Mouse (Mus musculus) brain, embryonic 14.5 days (tissue): ENCODE results near the gene Nxf2. TPM values are rescaled to one million over a fixed set of nuclear protein-coding genes. Genes with fewer than 3 reads are reported as not detected.

Experiments
- DNase-seq: peaks from one replicate; pipeline ENCODE4 v3.0.0-alpha.2; 2011; ENCODE audit warnings: low read depth
- CTCF ChIP-seq: fragments of 200-500 bp; IDR thresholded peaks from 2 replicates; pipeline ENCODE4 v1.5.1; 2012; ENCODE audit warnings: inconsistent platforms, mild to moderate bottlenecking, moderate library complexity, borderline replicate concordance; ENCODE audit not compliant: insufficient read depth, insufficient read length; ENCODE audit errors: extremely low read depth
- POLR2A ChIP-seq: fragments of 200-500 bp; IDR thresholded peaks from 2 replicates; pipeline ENCODE4 v1.6.1; 2012; ENCODE audit warnings: mild to moderate bottlenecking, inconsistent platforms, borderline replicate concordance; ENCODE audit not compliant: poor library complexity, insufficient read depth, insufficient read length, severe bottlenecking; ENCODE audit errors: extremely low read depth
- polyA plus RNA-seq: library from polyadenylated mRNA; depleted of rRNA; stranded (reverse); fragments of >200 nt; gene quantifications from 2 replicates; pipeline ENCODE4 v1.2.3, GENCODE M21; 2012; rRNA removed

The Nxf2 gene
- 0.15 and 0.22 TPM in 2 replicates for polyA plus RNA-seq

GRCm38 (mm10) chrX:134964546-134964945, at the start of gene Nxf2:
Gene Nxf2 (minus strand): TSS chrX:134964754.
- no peak for TF ChIP-seq POLR2A
- TF ChIP-seq CTCF: no peak
- no peak for DNase-seq

GRCm38 (mm10) chrX:135011381-135011780, 46.8 kb upstream of the Nxf2 start:
- TF ChIP-seq CTCF (no peak), POLR2A (no peak)
- no peak for DNase-seq

DNA sequence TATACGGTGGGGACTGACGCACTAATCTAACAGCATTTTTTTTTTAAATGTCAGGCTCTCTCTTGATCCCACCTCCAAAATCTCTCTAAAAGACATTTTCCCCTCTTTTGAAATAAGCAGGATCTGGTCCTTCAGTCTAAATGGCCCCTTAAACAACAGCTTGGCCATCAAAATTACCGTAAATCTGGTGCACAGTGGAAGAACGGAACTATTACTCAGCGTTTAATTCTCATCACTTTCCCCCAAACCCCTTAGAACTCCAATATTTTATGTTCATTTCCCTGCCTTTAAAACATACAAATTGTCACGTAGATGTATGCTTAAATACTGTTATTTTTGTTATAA, 44.9 kb upstream of the Nxf2 start:
- TF ChIP-seq CTCF (no peak), POLR2A (no peak)
- DNase-seq: no peak

GRCm38 (mm10) chrX:135008720-135009470, 44.3 kb upstream of the Nxf2 start, which contains the start of gene Zmat1:
Gene Zmat1 (minus strand): TSS chrX:135009209.
- TF ChIP-seq POLR2A: peak; percentile 80
- no peak for TF ChIP-seq CTCF
- DNase-seq: peak; percentile 97

DNA sequence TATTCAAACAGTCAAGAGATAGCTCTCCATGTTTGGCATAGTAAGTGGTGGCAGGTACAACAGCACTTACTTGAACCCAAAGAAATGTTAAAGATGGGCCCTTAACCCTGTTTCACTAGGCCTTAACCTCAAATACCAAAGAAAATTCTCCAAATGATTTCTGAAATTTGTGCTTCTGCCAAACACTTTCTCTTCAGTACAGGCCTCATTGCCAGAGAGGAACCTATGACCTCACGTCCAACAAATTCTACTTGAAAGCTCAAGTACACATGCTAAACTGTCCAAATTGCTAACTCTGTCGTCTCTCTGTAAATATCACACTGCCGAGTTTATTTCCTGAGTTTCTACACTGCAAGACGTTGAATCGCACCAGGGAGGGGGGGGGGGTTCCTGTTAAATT, 43.5 kb upstream of the Nxf2 start:
- TF ChIP-seq CTCF (no peak), POLR2A (no peak)
- DNase-seq: peak; percentile 18

- peak; percentile 89 for DNase-seq
- TF ChIP-seq CTCF (no peak), POLR2A (no peak)
These were observed 1.1 kb downstream of the Nxf2 start for GRCm38 (mm10) chrX:134963305-134964094.

GRCm38 (mm10) chrX:134930361-134930760, 34.2 kb downstream of the Nxf2 start:
- TF ChIP-seq CTCF (peak; percentile 60; the same call in 1 of the 2 replicates), POLR2A (no peak)
- peak; percentile 53 for DNase-seq

DNA sequence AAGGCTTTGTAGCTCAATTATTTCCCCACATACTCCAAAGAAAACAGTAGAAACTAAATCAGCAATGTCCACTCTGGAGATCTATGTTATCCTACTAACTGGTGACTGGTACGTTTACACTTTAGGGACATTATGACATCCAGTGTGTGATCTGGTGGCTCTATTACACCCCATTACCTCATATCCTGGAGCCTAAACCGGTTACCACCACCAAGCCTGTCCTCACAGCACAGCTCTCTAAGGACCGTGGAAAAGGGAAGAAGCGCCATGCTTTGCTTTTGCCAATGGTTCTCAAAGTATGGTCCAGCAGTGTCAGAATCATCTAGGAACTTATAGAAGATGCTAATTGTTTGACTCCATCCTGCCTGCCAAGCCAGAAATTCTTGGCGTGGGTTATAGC, 34.6 kb downstream of the Nxf2 start:
- no peak for DNase-seq
- no peak for TF ChIP-seq CTCF
- no peak for TF ChIP-seq POLR2A

DNA sequence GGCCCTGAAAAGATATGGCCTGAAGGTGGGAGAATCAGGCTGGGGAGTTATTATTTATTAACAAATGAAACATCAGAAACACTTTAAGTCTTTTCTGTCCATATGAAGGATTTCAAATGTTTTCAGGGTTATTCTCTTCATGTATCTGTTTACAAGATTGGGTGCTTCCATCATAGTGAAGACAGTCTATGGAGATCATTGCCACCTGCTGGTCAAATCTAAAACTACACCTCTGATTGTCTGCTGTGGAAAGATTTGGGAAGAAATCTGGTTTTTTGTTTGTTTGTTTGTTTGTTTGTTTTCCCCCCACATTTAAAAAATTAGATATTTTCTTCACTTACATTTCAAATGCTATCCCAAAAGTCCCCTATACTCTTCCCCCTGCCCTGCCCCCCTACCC, 39.5 kb downstream of the Nxf2 start:
- DNase-seq: peak; percentile 65
- TF ChIP-seq POLR2A (no peak), CTCF (peak; percentile 31; the same call in 1 of the 2 replicates)

- peak; percentile 74 for DNase-seq
- no peak for TF ChIP-seq POLR2A
These were observed 40.7 kb downstream of the Nxf2 start for GRCm38 (mm10) chrX:134923675-134924424.

GRCm38 (mm10) chrX:134919220-134919619, 45.3 kb downstream of the Nxf2 start:
- DNase-seq: no peak
- TF ChIP-seq POLR2A (no peak), CTCF (no peak)
